Mouse (Mus musculus) lung, adult 2 months (tissue): ENCODE results near the gene Nfkbiz.

Source experiments
- CTCF ChIP-seq: fragments of 200-500 bp; IDR thresholded peaks from 2 replicates; pipeline ENCODE4 v1.5.1; 2011; ENCODE audit warnings: mild to moderate bottlenecking, low read length, control low read depth; ENCODE audit not compliant: insufficient read depth
- POLR2A ChIP-seq: fragments of 200-500 bp; IDR thresholded peaks from 2 replicates; pipeline ENCODE4 v1.6.1; 2011; ENCODE audit warnings: low read depth, mild to moderate bottlenecking, control low read depth, low read length, borderline replicate concordance; ENCODE audit errors: extremely low read depth

- no peak for TF ChIP-seq CTCF
- no peak for TF ChIP-seq POLR2A
Measured at GRCm38 (mm10) chr16:55863832-55864231, 25.1 kb upstream of the Nfkbiz start.
